Mouse (Mus musculus) ES-Bruce4 (cell line): ENCODE results near the gene Col4a1.

Experiments used
- CTCF ChIP-seq: IDR thresholded peaks from one replicate; pipeline ENCODE4 v1.8.1; 2011; ENCODE audit warnings: low read depth, low read length
- EP300 ChIP-seq: IDR thresholded peaks from 2 replicates; pipeline ENCODE4 v1.6.1; 2011; ENCODE audit warnings: low read depth, low read length; ENCODE audit not compliant: insufficient read depth
- POLR2A ChIP-seq: IDR thresholded peaks from one replicate; pipeline ENCODE4 v1.8.1; 2011; ENCODE audit warnings: low read length; ENCODE audit not compliant: insufficient read depth

GRCm38 (mm10) chr8:11265971-11266370 is 46.7 kb downstream of the Col4a1 start:
- TF ChIP-seq POLR2A (no peak), EP300 (no peak), CTCF (no peak)
